Mouse (Mus musculus): Measurements from ENCODE around the gene Myo15b. TPM values are rescaled to one million over a fixed set of nuclear protein-coding genes. Genes with fewer than 3 reads are reported as not detected.
"Not testable (repeated sequence)": the region's sequence is repeated elsewhere in the genome, so short reads cannot be mapped to it uniquely, and the experiment has no call there.

The Myo15b gene
- polyA plus RNA-seq, 1 experiment: not detected

- peaks cover 71% of the 10 kb centered on the region for H3K4me1 ChIP-seq (ENCODE audit: control insufficient read depth)
- no peak overlapping the region for H3K4me3 ChIP-seq (replicated peaks)
- TF ChIP-seq TAL1 (IDR thresholded peaks at IDR 0.05; ENCODE audit: low read length) (no peak), GATA1 (IDR thresholded peaks at IDR 0.05; ENCODE audit: low read length) (no peak)
- H3K9me3 ChIP-seq (ENCODE audit: control insufficient read depth, low read length): no peaks in the 10 kb centered on the region
- no peaks in the 10 kb centered on the region for H3K27me3 ChIP-seq (ENCODE audit: control insufficient read depth)
- H3K36me3 ChIP-seq (ENCODE audit: control insufficient read depth): peaks cover 34% of the 10 kb centered on the region
These were observed 19.3 kb upstream of the Myo15b start for GRCm38 (mm10) chr11:115838895-115839311.

- Histone ChIP-seq H3K4me1 (ENCODE audit: control insufficient read depth) (peaks cover 73% of the 10 kb centered on the region), H3K27me3 (ENCODE audit: control insufficient read depth) (no peaks in the 10 kb centered on the region), H3K9me3 (ENCODE audit: control insufficient read depth, low read length) (no peaks in the 10 kb centered on the region), H3K4me3 (replicated peaks) (no peak overlapping the region), H3K36me3 (ENCODE audit: control insufficient read depth) (peaks cover 40% of the 10 kb centered on the region)
- TF ChIP-seq GATA1 (IDR thresholded peaks at IDR 0.05; ENCODE audit: low read length): no peak
- TF ChIP-seq TAL1 (IDR thresholded peaks at IDR 0.05; ENCODE audit: low read length): no peak
These were observed 18.5 kb upstream of the Myo15b start for GRCm38 (mm10) chr11:115839732-115840131.

GRCm38 (mm10) chr11:115841044-115841443, 17.2 kb upstream of the Myo15b start:
- H3K9me3 ChIP-seq (ENCODE audit: control insufficient read depth, low read length): peaks cover 2% of the 10 kb centered on the region; the same call in 1 of the 2 replicates
- H3K4me1 ChIP-seq (ENCODE audit: control insufficient read depth): peaks cover 79% of the 10 kb centered on the region
- no peaks in the 10 kb centered on the region for H3K27me3 ChIP-seq (ENCODE audit: control insufficient read depth)
- peaks cover 44% of the 10 kb centered on the region for H3K36me3 ChIP-seq (ENCODE audit: control insufficient read depth)
- H3K4me3 ChIP-seq (replicated peaks): no peak overlapping the region
- no peak for TF ChIP-seq TAL1 (IDR thresholded peaks at IDR 0.05; ENCODE audit: low read length)
- no peak for TF ChIP-seq GATA1 (IDR thresholded peaks at IDR 0.05; ENCODE audit: low read length)

GRCm38 (mm10) chr11:115841961-115842550, 16.1 kb upstream of the Myo15b start:
- H3K4me3 ChIP-seq (replicated peaks): peak overlapping the region; percentile 44
- H3K36me3 ChIP-seq (ENCODE audit: control insufficient read depth): peaks cover 47% of the 10 kb centered on the region
- no peaks in the 10 kb centered on the region for H3K27me3 ChIP-seq (ENCODE audit: control insufficient read depth)
- H3K4me1 ChIP-seq (ENCODE audit: control insufficient read depth): peaks cover 72% of the 10 kb centered on the region
- TF ChIP-seq GATA1 (IDR thresholded peaks at IDR 0.05; ENCODE audit: low read length) (peak; percentile 93), TAL1 (IDR thresholded peaks at IDR 0.05; ENCODE audit: low read length) (peak; percentile 38; the same call in 1 of the 3 replicates)
- H3K9me3 ChIP-seq (ENCODE audit: control insufficient read depth, low read length): peaks cover 2% of the 10 kb centered on the region; the same call in 1 of the 2 replicates

GRCm38 (mm10) chr11:115843141-115843890, 14.9 kb upstream of the Myo15b start:
- Histone ChIP-seq H3K4me1 (ENCODE audit: control insufficient read depth) (peaks cover 61% of the 10 kb centered on the region), H3K27me3 (ENCODE audit: control insufficient read depth) (no peaks in the 10 kb centered on the region), H3K36me3 (ENCODE audit: control insufficient read depth) (peaks cover 49% of the 10 kb centered on the region), H3K9me3 (ENCODE audit: control insufficient read depth, low read length) (peaks cover 2% of the 10 kb centered on the region; the same call in 1 of the 2 replicates), H3K4me3 (replicated peaks) (no peak overlapping the region)
- TF ChIP-seq GATA1 (IDR thresholded peaks at IDR 0.05; ENCODE audit: low read length) (no peak), TAL1 (IDR thresholded peaks at IDR 0.05; ENCODE audit: low read length) (no peak)

GRCm38 (mm10) chr11:115843891-115844239, 14.3 kb upstream of the Myo15b start:
- TF ChIP-seq TAL1 (IDR thresholded peaks at IDR 0.05; ENCODE audit: low read length) (no peak), GATA1 (IDR thresholded peaks at IDR 0.05; ENCODE audit: low read length) (no peak)
- H3K4me1 ChIP-seq (ENCODE audit: control insufficient read depth): peaks cover 55% of the 10 kb centered on the region
- H3K36me3 ChIP-seq (ENCODE audit: control insufficient read depth): peaks cover 49% of the 10 kb centered on the region

GRCm38 (mm10) chr11:115844240-115844639, 14.0 kb upstream of the Myo15b start:
- TF ChIP-seq TAL1 (IDR thresholded peaks at IDR 0.05; ENCODE audit: low read length) (no peak), GATA1 (IDR thresholded peaks at IDR 0.05; ENCODE audit: low read length) (no peak)
- H3K36me3 ChIP-seq (ENCODE audit: control insufficient read depth): peaks cover 52% of the 10 kb centered on the region

More at GRCm38 (mm10) chr11:115843891-115844239, 14.3 kb upstream of the Myo15b start:
- Histone ChIP-seq H3K9me3 (ENCODE audit: control insufficient read depth, low read length) (peaks cover 2% of the 10 kb centered on the region; the same call in 1 of the 2 replicates), H3K27me3 (ENCODE audit: control insufficient read depth) (no peaks in the 10 kb centered on the region), H3K4me3 (replicated peaks) (no peak overlapping the region)

GRCm38 (mm10) chr11:115845819-115846218, 12.4 kb upstream of the Myo15b start:
- peaks cover 40% of the 10 kb centered on the region for H3K4me1 ChIP-seq (ENCODE audit: control insufficient read depth)
- H3K9me3 ChIP-seq (ENCODE audit: control insufficient read depth, low read length): peaks cover 8% of the 10 kb centered on the region; the same call in 1 of the 2 replicates
- peaks cover 63% of the 10 kb centered on the region for H3K36me3 ChIP-seq (ENCODE audit: control insufficient read depth)
- H3K27me3 ChIP-seq (ENCODE audit: control insufficient read depth): no peaks in the 10 kb centered on the region
- no peak overlapping the region for H3K4me3 ChIP-seq (replicated peaks)
- TF ChIP-seq TAL1 (IDR thresholded peaks at IDR 0.05; ENCODE audit: low read length): no peak
- TF ChIP-seq GATA1 (IDR thresholded peaks at IDR 0.05; ENCODE audit: low read length): no peak

More at GRCm38 (mm10) chr11:115844240-115844639, 14.0 kb upstream of the Myo15b start:
- peaks cover 51% of the 10 kb centered on the region for H3K4me1 ChIP-seq (ENCODE audit: control insufficient read depth)
- peaks cover 2% of the 10 kb centered on the region; the same call in 1 of the 2 replicates for H3K9me3 ChIP-seq (ENCODE audit: control insufficient read depth, low read length)
- H3K4me3 ChIP-seq (replicated peaks): no peak overlapping the region
- H3K27me3 ChIP-seq (ENCODE audit: control insufficient read depth): no peaks in the 10 kb centered on the region

- Histone ChIP-seq H3K9me3 (ENCODE audit: control insufficient read depth, low read length) (peaks cover 20% of the 10 kb centered on the region), H3K36me3 (ENCODE audit: control insufficient read depth) (peaks cover 50% of the 10 kb centered on the region), H3K27me3 (ENCODE audit: control insufficient read depth) (peaks cover 31% of the 10 kb centered on the region), H3K4me3 (replicated peaks) (no peak overlapping the region), H3K4me1 (ENCODE audit: control insufficient read depth) (peaks cover 10% of the 10 kb centered on the region)
- no peak for TF ChIP-seq TAL1 (IDR thresholded peaks at IDR 0.05; ENCODE audit: low read length)
- TF ChIP-seq GATA1 (IDR thresholded peaks at IDR 0.05; ENCODE audit: low read length): no peak
These were observed 3.5 kb upstream of the Myo15b start for GRCm38 (mm10) chr11:115854674-115855073.

- not testable (repeated sequence) for H3K4me3 ChIP-seq (replicated peaks)
- Histone ChIP-seq H3K4me1 (ENCODE audit: control insufficient read depth) (peaks cover 14% of the 10 kb centered on the region), H3K36me3 (ENCODE audit: control insufficient read depth) (peaks cover 28% of the 10 kb centered on the region), H3K27me3 (ENCODE audit: control insufficient read depth) (peaks cover 56% of the 10 kb centered on the region), H3K9me3 (ENCODE audit: control insufficient read depth, low read length) (peaks cover 12% of the 10 kb centered on the region; the same call in 1 of the 2 replicates)
These were observed 1.1 kb upstream of the Myo15b start for GRCm38 (mm10) chr11:115857146-115857545.

Measured in erythroblast, embryonic 14.5 days (primary cell).